Mouse (Mus musculus) ovary, postnatal 10 days (tissue): ENCODE results near the gene Tff3.
A peak's percentile ranks its signal among the peaks of the same experiment; 100 is the strongest.

Experiments
- DNase-seq: peaks from one replicate; pipeline ENCODE4 v3.0.0; 2022; ENCODE audit warnings: low spot score

Tff3 gene

GRCm38 (mm10) chr17:31121975-31122374, 7.5 kb downstream of the Tff3 start:
- no peak for DNase-seq

GRCm38 (mm10) chr17:31119429-31119828, 10.0 kb downstream of the Tff3 start:
- peak; percentile 49 for DNase-seq

GRCm38 (mm10) chr17:31117946-31118345, 11.5 kb downstream of the Tff3 start:
- no peak for DNase-seq

GRCm38 (mm10) chr17:31116063-31116462, 13.4 kb downstream of the Tff3 start:
- no peak for DNase-seq

GRCm38 (mm10) chr17:31113191-31113856, 16.1 kb downstream of the Tff3 start:
- no peak for DNase-seq

DNA sequence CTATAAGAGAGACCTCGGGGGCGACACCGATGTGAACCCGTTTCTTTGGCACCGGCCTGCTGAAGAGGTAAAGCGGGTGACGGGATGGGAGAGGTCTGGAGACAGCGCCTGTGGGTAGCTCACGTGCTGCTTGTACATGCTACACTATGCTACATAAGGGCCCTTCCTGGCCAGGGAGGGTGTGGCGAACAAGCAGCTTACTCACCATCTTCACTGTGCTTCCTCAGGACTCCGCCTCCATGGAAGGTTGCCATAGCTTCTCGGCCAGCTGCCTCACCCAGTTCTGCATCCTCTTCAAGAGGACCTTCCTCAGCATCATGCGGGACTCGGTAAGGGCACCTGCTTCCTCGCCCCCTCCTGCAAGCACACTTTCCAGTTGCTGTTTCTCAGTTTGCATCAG, 21.1 kb downstream of the Tff3 start:
- DNase-seq: no peak

DNA sequence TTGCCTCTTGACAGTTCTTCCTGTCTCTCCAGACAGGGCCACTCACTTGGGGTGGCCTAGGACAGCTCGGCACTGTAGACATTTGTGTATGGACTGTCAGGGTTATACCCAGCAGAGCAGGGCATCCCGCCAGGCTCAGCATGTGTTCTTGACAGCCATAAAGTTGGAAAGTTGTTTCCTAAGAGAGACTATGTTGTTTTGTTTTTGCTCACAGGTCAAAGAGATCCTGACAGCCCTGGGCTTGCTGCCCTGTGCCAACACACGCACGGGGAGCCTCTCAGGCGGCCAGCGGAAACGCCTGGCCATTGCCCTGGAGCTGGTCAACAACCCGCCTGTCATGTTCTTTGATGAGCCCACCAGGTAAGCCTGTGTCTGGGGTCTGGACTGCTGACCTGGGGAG, 25.6 kb downstream of the Tff3 start:
- no peak for DNase-seq

DNA sequence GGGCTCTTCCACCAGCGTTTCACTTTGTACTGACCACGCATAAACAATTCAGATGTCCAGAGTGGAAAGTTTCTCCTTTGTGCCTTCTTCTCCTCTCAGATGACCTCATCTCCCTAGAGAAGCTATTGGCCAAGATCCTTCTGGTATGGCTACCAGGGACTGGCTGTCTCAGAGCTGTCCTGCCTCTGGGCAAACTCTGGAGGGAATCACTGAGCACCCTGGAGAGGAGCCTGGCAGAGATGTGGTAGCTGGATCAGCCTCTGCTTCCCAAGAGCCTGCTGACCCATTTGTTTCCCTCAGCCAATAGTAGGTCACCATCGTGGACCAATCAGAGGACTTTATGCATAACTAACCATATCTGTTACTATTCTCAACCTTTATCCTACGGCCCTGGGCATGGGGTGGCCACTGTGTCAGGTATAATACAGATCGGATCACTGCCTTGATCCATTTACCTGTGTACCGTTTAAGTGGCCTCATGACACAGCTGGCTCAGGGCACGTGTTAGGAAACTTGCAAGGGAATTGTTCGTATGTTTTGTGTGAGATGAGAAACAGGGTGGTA, 26.4 kb downstream of the Tff3 start:
- DNase-seq: no peak

DNA sequence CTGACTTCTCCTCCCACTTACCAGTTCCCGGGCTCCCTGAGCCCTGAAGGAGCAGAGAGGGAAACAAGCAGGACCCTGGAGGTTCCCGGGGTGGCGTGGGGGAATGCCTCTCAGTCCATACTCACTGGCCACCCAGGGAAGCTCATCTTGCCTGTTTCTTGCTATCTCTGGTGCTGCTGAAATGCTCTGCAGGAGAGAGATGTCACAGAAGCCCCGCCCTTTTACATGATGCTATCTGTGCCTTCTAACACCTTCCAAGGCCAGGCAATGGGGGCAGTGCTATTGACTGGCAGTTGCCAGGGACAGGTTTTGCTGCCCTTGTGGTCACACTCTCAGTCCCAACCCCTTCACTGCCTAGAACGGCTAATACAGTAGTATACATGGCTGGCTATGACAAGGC, 30.7 kb downstream of the Tff3 start:
- no peak for DNase-seq

DNA sequence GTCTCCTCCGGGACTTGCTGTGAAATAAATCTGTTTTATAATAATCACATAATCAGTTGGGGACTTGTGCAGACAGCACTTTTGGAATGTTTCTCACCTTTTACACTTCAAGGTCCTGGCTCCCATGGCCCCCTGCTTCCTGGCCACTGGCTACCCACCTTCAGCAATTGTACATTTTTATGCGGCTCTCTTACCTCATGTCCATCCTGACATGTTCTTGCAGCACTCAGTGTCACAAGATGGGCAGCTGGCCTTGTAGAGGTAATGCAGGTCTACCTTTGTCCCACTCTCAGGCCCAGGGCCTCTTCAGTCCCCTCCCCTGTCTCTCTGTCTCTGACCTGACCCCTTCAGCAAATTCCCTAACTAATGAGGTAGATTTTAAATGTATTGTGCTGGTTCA, 32.6 kb downstream of the Tff3 start:
- DNase-seq: no peak

GRCm38 (mm10) chr17:31095570-31095969, 33.9 kb downstream of the Tff3 start:
- no peak for DNase-seq

DNA sequence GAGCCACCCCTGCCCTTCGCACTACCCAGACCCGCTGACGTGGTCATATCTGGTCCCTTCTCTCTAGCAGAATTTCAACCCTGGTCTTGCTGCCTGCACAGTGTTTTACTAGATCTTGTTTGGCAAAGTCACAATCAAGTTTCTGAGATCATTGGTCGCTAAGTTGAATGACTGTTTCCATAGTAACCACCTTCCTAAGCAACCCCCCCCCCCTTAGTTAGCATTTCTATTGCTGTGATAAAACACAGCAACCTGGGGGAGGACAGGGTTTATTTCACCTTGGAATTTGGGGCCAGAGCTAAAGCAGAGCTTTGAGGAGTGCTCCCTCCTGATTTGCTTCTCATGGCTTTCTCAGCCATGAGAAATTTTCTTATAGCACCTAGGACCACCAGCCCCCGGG, 34.7 kb downstream of the Tff3 start:
- no peak for DNase-seq

DNA sequence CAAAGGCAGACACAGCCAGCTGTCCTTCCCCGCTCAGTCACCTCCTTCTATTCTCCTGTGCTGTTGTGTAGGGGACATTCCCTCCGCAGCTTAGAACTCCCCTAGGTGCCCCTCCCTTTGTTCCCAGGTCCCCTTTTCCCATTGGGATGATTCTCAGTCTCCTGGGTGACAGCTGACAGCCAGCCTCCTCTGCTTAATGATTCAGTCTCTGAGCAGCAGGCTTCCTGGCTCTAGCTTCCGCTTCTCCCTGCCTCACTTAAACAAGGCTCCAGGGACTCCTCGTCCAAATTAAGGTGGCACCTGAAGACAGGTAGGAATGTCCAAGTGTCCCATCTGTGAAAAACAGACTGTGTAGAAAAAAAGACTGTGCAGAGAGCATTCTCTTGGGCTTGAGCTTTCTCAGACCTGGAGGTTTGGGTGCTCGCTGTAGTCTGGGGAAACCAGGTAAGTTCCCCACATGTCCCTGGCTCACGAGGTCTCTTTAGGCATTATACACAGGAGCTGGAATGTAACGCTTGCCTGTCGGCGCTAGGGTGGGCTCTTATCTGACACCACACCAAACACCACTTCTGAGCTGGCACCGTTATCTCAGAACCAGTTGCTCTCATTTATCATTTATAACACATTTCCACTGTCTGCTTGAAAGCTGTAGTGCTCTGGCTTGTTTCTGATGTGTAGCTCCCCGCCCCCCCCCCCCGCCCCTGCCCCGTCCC, 38.3 kb downstream of the Tff3 start:
- DNase-seq: no peak

DNA sequence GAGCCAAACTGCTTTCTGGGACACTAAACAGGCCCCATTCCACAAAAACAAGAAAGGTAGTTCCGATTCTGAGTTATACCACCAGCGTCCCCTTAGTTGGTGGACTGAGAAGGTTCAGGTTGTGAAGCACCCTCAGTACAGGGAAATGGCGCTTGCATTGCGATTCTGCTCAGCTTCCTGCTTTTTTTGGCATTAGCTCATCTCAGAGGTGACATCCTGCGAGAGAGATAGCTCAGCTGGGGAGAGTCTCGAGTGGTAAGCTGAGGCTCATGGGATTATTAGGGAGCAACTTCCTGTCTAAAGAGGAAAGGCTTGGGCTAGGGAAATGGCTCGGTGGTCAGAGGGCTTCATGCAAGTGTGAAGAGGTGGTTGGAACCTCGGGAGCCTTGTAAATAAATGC, 39.6 kb downstream of the Tff3 start:
- no peak for DNase-seq

GRCm38 (mm10) chr17:31088711-31089110, 40.7 kb downstream of the Tff3 start:
- DNase-seq: no peak

DNA sequence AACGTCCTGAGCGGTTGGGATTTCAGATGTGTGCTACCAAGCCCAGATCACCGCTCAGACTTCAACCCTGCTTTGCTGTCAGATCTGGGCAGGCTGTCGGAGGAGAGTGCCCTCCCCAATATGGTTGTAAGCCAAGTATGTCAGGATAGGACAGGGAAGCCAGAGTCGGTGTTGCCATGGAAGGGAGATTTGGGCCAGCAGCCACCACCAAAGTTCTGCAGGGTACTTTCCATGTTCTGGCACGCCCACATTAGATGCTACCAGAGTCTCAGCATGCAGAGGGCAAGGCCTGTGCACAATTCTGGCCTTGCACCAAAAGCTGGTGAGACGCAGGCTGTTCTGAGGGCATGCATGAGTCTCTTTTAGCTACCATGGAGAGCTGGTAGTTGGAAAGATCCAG, 43.2 kb downstream of the Tff3 start:
- DNase-seq: no peak

DNA sequence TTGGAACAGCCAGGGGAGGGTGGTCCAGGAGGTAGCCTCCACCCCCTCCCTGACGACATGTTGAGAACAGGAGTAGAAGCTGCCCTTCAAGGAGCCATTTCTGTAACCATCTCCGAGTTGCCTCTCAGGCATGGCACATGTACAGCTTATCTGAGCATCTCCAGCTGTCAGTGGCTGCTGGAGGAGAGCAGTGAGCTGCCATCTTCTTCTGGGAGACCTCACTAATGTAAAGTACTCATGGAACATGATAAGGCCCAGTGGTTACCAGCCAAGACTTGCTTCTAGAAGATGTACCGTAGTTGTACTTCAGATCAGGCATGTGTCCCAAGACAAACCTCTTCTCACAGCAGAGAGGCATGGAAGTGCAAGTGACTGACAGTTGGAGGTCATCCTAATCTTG, 43.9 kb downstream of the Tff3 start:
- no peak for DNase-seq

DNA sequence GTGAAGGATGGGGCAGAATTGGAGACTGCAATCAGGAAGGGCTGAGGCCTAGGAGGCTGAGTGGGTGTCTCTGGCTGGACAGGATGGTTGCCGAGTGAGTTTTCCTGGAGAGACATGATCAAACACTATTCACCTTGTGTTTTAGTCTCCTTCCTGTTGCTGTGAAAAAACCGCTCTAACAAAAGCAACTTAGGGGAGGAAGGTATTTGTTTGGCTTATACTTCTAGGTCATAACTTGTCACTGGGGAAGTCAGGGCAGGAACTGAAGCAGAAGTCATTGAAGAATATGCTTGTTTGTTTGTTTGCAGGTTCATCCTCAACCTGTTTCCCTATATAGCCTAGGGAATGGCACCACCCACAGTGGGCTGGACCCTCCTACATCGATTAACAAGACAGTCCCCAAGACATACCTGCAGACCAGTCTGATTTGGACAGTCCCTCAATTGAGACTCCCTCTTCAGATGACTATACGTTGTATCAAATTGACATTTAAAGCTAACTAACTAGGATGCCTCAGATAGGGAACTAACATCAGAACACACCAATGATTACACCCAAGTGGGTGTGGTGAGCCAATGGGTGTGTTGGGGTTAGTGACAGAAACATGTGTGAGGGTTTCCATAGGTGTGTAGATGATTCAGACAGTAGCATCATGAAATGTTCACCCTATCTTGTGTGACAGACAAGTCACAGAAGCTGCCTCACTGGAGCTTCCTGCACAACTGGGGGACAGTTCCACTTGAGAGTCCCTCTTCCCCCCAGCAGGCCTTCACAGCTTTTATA, 47.0 kb downstream of the Tff3 start:
- DNase-seq: no peak

GRCm38 (mm10) chr17:31079078-31079840, 50.2 kb downstream of the Tff3 start:
- no peak for DNase-seq

DNA sequence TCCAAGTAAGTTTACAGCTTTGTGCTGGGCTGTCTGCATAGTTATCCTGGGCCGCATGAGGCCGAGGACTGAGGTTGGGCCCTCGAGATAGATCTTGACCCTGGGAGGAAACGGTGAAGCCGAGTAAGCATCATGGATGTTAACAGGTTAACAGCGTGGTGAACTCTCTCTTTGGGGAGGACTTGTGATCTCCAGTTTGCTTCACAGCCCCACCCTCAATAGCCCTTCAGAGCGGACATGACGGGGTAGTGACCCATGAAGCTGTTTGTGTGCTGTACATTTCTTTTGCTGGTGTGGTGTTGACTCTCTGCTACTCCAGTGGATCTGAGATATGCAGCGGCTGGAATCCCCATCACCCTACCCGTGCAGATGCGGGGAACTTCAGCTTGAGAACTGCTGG, 50.9 kb downstream of the Tff3 start:
- DNase-seq: no peak

- DNase-seq: no peak
Measured at GRCm38 (mm10) chr17:31077561-31077960, 51.9 kb downstream of the Tff3 start.

DNA sequence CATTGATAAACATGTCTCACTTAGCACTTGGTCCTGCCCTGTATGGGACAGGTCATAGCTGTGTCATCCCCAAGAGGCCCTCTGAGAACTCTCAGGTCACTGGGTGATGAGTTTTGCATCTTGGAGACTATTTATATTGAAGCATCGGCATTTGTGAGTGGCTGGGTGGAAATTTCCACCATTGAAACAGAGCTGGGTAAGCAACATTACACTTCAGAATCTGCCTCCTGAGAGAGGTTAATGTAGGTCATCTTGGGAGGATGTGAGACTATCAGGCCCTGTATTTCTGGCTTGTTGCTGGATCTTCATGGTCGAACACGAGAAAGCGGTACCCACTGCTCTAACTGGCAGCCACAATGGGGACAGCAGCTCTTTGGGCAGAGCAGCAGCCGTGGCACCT, 54.0 kb downstream of the Tff3 start:
- no peak for DNase-seq
